Mouse (Mus musculus) bone marrow macrophage, adult 2 months (primary cell): Measurements from ENCODE around the gene Psmb3.

Experiments
- CTCF ChIP-seq: IDR thresholded peaks from 2 replicates; pipeline ENCODE4 v1.5.1; 2012; ENCODE audit warnings: low read depth, mild to moderate bottlenecking, low read length, moderate library complexity
- POLR2A ChIP-seq: IDR thresholded peaks from 2 replicates; pipeline ENCODE4 v1.6.1; 2012; ENCODE audit warnings: mild to moderate bottlenecking, low read depth, low read length, borderline replicate concordance

- TF ChIP-seq POLR2A = no peak
- TF ChIP-seq CTCF = no peak
Observed at GRCm38 (mm10) chr11:97723709-97724108, 20.5 kb downstream of the Psmb3 start.
